Mouse (Mus musculus) myocyte (in vitro differentiated cells): ENCODE measurements around the gene Lrpprc.

ENCODE experiments used
- CEBPB ChIP-seq: IDR thresholded peaks from 2 replicates; pipeline ENCODE4 v1.6.1; 2011; ENCODE audit warnings: mild to moderate bottlenecking, moderate library complexity; ENCODE audit not compliant: poor library complexity, insufficient read depth, severe bottlenecking
- E2F4 ChIP-seq: IDR thresholded peaks from one replicate; pipeline ENCODE4 v1.6.1; 2011; ENCODE audit warnings: mild to moderate bottlenecking, control low read depth, moderate library complexity; ENCODE audit not compliant: insufficient read depth
- MAX ChIP-seq: IDR thresholded peaks from one replicate; pipeline ENCODE4 v1.6.1; 2011; ENCODE audit warnings: low read depth, mild to moderate bottlenecking, control low read depth
- MYOD1 ChIP-seq, 3 experiments: IDR thresholded peaks; one replicate each; pipeline ENCODE4 v1.6.1; 2011; ENCODE audit warnings: control low read depth in 2 of 3, low read depth in 2 of 3, mild to moderate bottlenecking in 2 of 3, moderate library complexity in 1 of 3; ENCODE audit not compliant: insufficient read length in 2 of 3, control insufficient read depth in 1 of 3
- MYOG ChIP-seq, 3 experiments: IDR thresholded peaks; one replicate each; pipeline ENCODE4 v1.6.1; 2011; ENCODE audit warnings: control low read depth in 2 of 3, low read depth in 2 of 3, mild to moderate bottlenecking in 2 of 3; ENCODE audit not compliant: insufficient read length in 2 of 3, control insufficient read depth in 1 of 3, insufficient read depth in 1 of 3
- POLR2A ChIP-seq: IDR thresholded peaks from one replicate; pipeline ENCODE4 v1.6.1; 2011; ENCODE audit warnings: low read depth, mild to moderate bottlenecking, control low read depth, moderate library complexity; ENCODE audit not compliant: insufficient read length
- POLR2AphosphoS2 ChIP-seq: IDR thresholded peaks from one replicate; pipeline ENCODE4 v1.6.1; 2011; ENCODE audit warnings: low read depth, control low read depth; ENCODE audit not compliant: insufficient read length

DNA sequence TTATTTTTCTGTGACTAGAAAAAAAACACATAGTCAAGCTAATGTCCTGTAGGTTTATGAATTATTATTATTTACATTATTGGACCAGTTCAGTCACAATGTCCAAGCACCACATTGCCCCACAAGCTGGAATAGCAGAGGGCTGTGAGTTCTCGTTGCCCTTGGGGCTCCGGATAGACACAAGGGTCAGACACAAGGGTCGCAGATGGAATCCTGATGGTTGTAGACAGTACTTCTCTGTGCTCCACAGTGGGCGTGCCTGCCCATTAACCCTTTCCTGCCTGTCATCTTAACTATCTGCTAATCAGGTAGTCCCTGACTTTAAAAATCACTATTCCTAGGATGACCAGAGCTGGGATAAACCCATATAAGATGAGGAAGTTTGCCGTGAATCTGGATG is 132.4 kb downstream of the Lrpprc start:
- no peak for TF ChIP-seq POLR2AphosphoS2
- no peak for TF ChIP-seq E2F4
- TF ChIP-seq POLR2A = no peak
- TF ChIP-seq CEBPB = no peak
- no peak for TF ChIP-seq MAX
- TF ChIP-seq MYOG (IDR thresholded peaks at IDR 0.05; ENCODE audit: control insufficient read depth in 1 of 3, insufficient read depth in 1 of 3, insufficient read length in 2 of 3, low read depth in 2 of 3) = no peak
- no peak for TF ChIP-seq MYOD1 (IDR thresholded peaks at IDR 0.05; ENCODE audit: control insufficient read depth in 1 of 3, insufficient read length in 2 of 3, low read depth in 2 of 3)
